Mouse (Mus musculus) liver, adult 2 months (tissue): ENCODE measurements at regions not wholly inside any gene's neighbourhood (a gene's known extent, or its start where the extent isn't known, plus 50 kb on each side); places are given as distances from the start of the nearest gene placed in this dataset.
"Not testable (repeated sequence)": the region's sequence is repeated elsewhere in the genome, so short reads cannot be mapped to it uniquely, and the experiment has no call there.

Source experiments
- DNase-seq: peaks from one replicate; pipeline ENCODE4 v3.0.0-alpha.2; 2011; ENCODE audit warnings: low read depth, low spot score; ENCODE audit errors: extremely low read depth
- H3K27ac ChIP-seq: fragments of 200-500 bp; replicated peaks from 2 replicates; pipeline ENCODE4 v1.5.1; 2012; ENCODE audit warnings: low read depth, mild to moderate bottlenecking, control low read depth, inconsistent platforms, low read length; ENCODE audit not compliant: insufficient read depth
- H3K27me3 ChIP-seq: fragments of 200-500 bp; 2 replicates; pipeline ENCODE4 v1.6.1; 2012; ENCODE audit warnings: mild to moderate bottlenecking, moderate library complexity, low read length, inconsistent platforms; ENCODE audit not compliant: control insufficient read depth, insufficient read depth
- H3K36me3 ChIP-seq: fragments of 200-500 bp; 2 replicates; pipeline ENCODE4 v1.6.1; 2012; ENCODE audit warnings: low read length, inconsistent platforms; ENCODE audit not compliant: control insufficient read depth, insufficient read depth
- H3K4me1 ChIP-seq: fragments of 200-500 bp; 2 replicates; pipeline ENCODE4 v1.6.1; 2011; ENCODE audit warnings: low read length; ENCODE audit not compliant: control insufficient read depth, insufficient read depth
- H3K4me3 ChIP-seq: fragments of 200-500 bp; 2 replicates; pipeline ENCODE4 v1.5.1; 2011; ENCODE audit warnings: low read depth, mild to moderate bottlenecking, control low read depth, low read length, moderate library complexity; ENCODE audit not compliant: insufficient read depth
- H3K79me2 ChIP-seq: fragments of 200-500 bp; 2 replicates; pipeline ENCODE4 v1.6.1; 2012; ENCODE audit warnings: inconsistent platforms, mild to moderate bottlenecking, low read length, moderate library complexity; ENCODE audit not compliant: control insufficient read depth, insufficient read depth
- H3K9ac ChIP-seq: fragments of 200-500 bp; 2 replicates; pipeline ENCODE4 v1.6.1; 2012; ENCODE audit warnings: low read depth, mild to moderate bottlenecking, control low read depth, inconsistent platforms, low read length
- CTCF ChIP-seq: fragments of 200-500 bp; IDR thresholded peaks from 2 replicates; pipeline ENCODE4 v1.5.1; 2011; ENCODE audit warnings: low read depth, low read length, control low read depth
- POLR2A ChIP-seq: fragments of 200-500 bp; IDR thresholded peaks from 2 replicates; pipeline ENCODE4 v1.6.1; 2011; ENCODE audit warnings: low read length, control low read depth; ENCODE audit not compliant: insufficient read depth; ENCODE audit errors: extremely low read depth
- WGBS: fragments of 180-500 bp; shearing (Covaris S2); methylation state at CpG from one replicate; pipeline ENCODE4 v1.1.7; 2018; 5-methylcytosine and 5-hydroxymethylcytosine counted together

DNA sequence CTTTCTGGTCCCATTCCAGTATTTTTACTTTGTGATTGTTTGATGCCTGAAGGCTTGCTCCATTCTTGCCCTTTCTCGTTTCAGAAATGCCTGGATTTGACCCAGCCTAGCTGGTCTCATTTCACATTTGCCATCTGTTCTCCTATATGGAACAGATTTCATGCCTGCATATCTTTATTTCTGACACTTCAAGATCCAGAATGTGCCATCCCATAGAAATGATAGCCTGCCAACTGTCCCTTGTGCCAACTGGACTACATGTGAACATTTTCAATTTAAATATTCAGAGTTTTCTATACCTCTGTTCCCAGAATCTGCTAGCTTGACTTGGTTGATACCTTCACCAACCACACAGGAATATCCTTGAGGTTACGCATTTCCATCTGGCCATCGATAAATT lies 669.0 kb downstream of the Fscb start:
- Histone ChIP-seq H3K9ac (no peak overlapping the region), H3K27ac (no peak overlapping the region), H3K27me3 (no peaks in the 10 kb centered on the region), H3K79me2 (no peaks in the 10 kb centered on the region), H3K4me1 (no peaks in the 10 kb centered on the region), H3K4me3 (no peak overlapping the region), H3K36me3 (no peaks in the 10 kb centered on the region)
- TF ChIP-seq CTCF, result no peak
- no peak for TF ChIP-seq POLR2A
- no peak for DNase-seq
- 73% methylated on average over 3 of the region's 3 CpGs for WGBS

DNA sequence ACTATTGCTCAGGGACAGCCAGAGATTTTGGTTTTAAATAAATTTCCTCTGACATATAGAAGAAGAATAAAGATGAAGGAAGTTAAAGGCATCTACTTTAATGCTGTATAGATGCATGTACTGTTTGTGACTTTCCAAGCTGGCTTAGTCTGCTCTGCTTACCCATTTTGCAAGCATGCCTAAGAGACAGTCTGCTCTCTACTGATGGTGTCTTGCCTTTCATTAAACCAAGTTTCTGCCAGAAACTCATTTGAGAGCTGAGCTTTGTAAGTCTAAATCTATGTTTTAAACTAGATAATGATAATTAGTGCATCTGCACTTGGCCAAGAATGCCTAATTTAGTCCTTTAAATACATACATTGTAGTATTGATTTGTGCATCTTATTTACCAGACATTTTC lies 670.5 kb downstream of the Fscb start:
- no peak overlapping the region for H3K9ac ChIP-seq
- no peaks in the 10 kb centered on the region for H3K4me1 ChIP-seq

DNA sequence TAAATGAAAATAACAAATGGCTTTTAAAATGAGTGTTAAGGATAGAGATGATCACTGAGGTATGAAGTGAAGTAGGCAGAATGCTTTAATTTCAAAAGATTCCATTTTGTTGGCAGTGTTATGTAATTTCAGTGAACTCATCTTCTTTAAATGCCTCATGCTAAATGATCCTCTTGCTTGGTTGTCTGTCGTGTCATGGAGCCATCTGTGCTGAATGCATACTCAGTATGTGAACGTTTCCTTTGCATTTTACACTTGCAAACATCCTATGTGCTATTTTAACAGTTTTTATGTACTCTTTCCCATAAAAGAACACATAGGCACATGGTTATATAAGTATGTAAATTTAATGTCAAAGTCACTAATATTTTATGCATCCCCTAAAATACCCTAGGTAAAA lies 682.8 kb downstream of the Fscb start:
- WGBS, result 48% methylated on average over 2 of the region's 2 CpGs
- Histone ChIP-seq H3K4me1 (no peaks in the 10 kb centered on the region), H3K27ac (no peak overlapping the region), H3K36me3 (no peaks in the 10 kb centered on the region), H3K79me2 (no peaks in the 10 kb centered on the region), H3K9ac (no peak overlapping the region), H3K4me3 (no peak overlapping the region), H3K27me3 (no peaks in the 10 kb centered on the region)
- DNase-seq, result no peak
- TF ChIP-seq CTCF, result no peak
- no peak for TF ChIP-seq POLR2A

More for the DNA sequence above, 670.5 kb downstream of the Fscb start:
- Histone ChIP-seq H3K79me2 (no peaks in the 10 kb centered on the region), H3K27ac (no peak overlapping the region), H3K36me3 (no peaks in the 10 kb centered on the region), H3K4me3 (no peak overlapping the region), H3K27me3 (no peaks in the 10 kb centered on the region)
- no peak for TF ChIP-seq CTCF
- TF ChIP-seq POLR2A, result no peak
- DNase-seq, result peak; percentile 15

DNA sequence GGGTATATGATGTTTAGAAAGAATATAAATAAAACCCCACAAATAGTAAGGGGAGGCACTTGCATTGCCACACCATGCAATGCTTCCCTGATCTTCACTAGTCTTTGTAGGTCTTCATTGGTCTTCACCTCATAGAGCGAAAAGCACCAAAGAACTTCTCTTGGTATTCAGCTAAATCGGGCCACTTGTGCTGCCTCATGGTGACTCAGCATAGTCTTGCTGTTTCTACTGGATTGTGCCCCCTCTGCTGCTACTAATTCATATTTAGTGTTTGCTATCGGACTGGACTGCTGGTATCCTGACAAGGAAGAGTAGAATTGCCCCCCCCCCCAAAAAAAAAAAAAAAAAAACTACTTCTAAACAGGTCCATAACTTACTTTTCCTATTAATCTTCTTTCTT lies 696.6 kb downstream of the Fscb start:
- Histone ChIP-seq H3K36me3 (no peaks in the 10 kb centered on the region), H3K4me3 (no peak overlapping the region), H3K9ac (no peak overlapping the region), H3K4me1 (no peaks in the 10 kb centered on the region), H3K27ac (no peak overlapping the region), H3K79me2 (no peaks in the 10 kb centered on the region), H3K27me3 (no peaks in the 10 kb centered on the region)
- TF ChIP-seq POLR2A, result no peak
- TF ChIP-seq CTCF, result no peak
- 78% methylated on average over 3 of the region's 3 CpGs for WGBS
- no peak for DNase-seq

DNA sequence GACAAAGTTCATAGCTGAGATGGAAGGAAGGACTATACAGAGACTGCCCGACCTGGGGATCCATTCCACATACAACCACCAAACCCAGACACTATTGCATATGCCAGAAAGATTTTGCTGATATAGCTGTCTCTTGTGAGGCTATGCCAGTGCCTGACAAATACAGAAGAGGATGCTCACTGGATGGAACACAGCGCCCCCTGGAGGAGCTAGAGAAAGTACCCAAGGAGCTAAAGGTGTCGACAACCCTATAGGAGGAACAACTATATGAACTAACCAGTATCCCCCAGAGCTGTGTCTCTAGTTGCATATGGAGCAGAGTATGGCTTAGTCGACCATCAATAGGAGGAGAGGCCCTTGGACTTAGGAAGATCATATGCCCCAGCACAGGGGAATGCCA lies 713.4 kb downstream of the Fscb start:
- WGBS, result 50% methylated on average over 4 of the region's 4 CpGs
- not testable (repeated sequence) for H3K4me3 ChIP-seq, H3K4me1 ChIP-seq, H3K79me2 ChIP-seq, H3K27me3 ChIP-seq, H3K9ac ChIP-seq, H3K36me3 ChIP-seq, H3K27ac ChIP-seq, DNase-seq
